In the genomic region with DNA sequence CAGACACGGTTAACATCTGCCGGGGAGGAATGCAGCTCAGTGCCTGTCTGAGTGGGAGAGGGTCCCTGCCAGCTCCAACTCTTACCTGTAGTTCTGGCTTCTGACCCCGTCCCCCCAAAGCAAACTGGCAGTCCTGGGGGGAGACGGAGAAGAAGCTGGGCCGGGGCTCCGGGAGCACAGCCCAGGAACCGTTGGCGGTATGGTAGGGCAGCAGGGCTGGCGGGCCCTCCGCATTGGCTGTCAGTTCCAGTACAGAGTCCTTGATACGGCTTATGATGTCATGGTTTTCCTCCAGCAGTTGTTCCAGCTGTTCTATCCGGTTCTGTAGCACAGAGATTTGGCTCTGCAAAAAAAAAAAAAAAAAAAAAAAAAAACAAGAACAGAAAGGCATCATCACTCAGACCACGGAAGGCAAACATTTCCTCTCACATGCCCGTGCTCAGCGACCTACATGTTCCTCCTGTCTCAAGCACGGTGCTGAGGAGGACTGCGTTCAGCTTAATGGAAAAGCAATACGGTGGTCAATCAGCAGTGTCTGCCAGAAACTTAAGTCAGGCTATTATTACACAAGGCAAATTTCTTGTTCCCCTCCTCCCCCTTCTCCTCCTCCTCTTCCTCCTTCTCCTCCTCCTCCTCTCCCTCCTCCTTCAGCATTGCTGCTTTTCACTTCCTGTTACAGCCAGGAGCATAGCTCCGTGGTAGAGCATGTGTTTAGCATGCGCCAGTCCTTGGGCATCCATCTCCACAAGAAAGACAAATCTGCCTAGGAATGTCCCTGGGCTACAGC, we compare ENCODE assay signal across 1 mouse cellular context.
TF ChIP-seq lines count a peak whose summit lies in the region.

No protein-coding gene starts in this region.

TF ChIP-seq in CH12.LX, 34 proteins besides CTCF, POLR2A, EP300 and RAD21:
- TF ChIP-seq MAX (IDR thresholded peaks at IDR 0.05; ENCODE audit: low read length) (peak; percentile 80), BHLHE40 (IDR thresholded peaks at IDR 0.05; ENCODE audit: low read depth, low read length) (peak; percentile 73), MEF2A (IDR thresholded peaks at IDR 0.05; ENCODE audit: borderline replicate concordance, low read depth, low read length) (peak; percentile 12; the same call in 1 of the 2 replicates), ZKSCAN1 (IDR thresholded peaks at IDR 0.05; ENCODE audit: borderline replicate concordance, low read depth, low read length) (no peak), ELF1 (IDR thresholded peaks at IDR 0.05; ENCODE audit: low read depth, low read length) (peak; percentile 61), TBP (conservative IDR thresholded peaks at IDR 0.05; ENCODE audit: low read depth, low read length) (peak; percentile 37; the same call in 1 of the 2 replicates), MAZ (IDR thresholded peaks at IDR 0.05; ENCODE audit: low read depth, low read length) (no peak; the same call in 1 of the 2 replicates), SMC3 (IDR thresholded peaks at IDR 0.05; ENCODE audit: low read depth, low read length) (no peak), ZC3H11A (IDR thresholded peaks at IDR 0.05; ENCODE audit: low read depth, low read length) (no peak), ZNF384 (IDR thresholded peaks at IDR 0.05; ENCODE audit: low read depth, low read length) (peak; percentile 97), UBTF (IDR thresholded peaks at IDR 0.05; ENCODE audit: low read depth, low read length) (0 out of 2 replicates have a peak, but pooled peaks have one; percentile 65), NELFE (IDR thresholded peaks at IDR 0.05; ENCODE audit: low read depth, low read length) (0 out of 2 replicates have a peak, but pooled peaks have one; percentile 31), TCF12 (IDR thresholded peaks at IDR 0.05; ENCODE audit: low read depth, low read length) (peak; percentile 7; the same call in 1 of the 2 replicates), ETS1 (conservative IDR thresholded peaks at IDR 0.05; ENCODE audit: low read depth, low read length) (peak; percentile 28), GABPA (IDR thresholded peaks at IDR 0.05; ENCODE audit: insufficient replicate concordance, low read depth, low read length) (no peak), MYC (IDR thresholded peaks at IDR 0.05; ENCODE audit: low read depth, low read length) (peak; percentile 93)
